Comparison of ENCODE assay signal across 21 mouse cellular contexts in the genomic region with DNA sequence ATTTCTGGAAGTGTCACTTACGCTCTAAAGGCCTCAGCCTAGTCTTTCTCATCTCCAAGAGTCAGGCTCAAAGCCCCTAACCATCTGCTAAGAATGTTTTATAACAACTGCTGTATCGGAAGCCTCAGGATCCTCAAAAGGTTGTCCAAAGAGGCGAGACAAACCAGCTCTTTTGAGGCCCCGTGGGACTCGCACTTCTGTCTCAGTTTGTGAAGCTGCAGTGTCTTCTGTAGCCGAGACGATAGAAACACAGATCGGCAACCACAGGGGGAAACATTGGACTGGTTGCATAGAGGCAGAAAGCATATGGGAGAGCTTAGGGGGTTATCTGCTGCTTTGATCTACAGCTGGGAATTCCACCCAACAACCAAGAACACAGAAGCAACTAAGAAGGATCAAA.
DNase-seq lines count a peak whose midpoint lies in the region; ATAC-seq and TF ChIP-seq lines count a peak whose summit lies in the region.
"Had no signal": no experiment of that assay in that cellular context is flagged by ENCODE, and none has a peak within 500 bp of the region (broad histone marks: within the 10 kb centered on the region; RNA-seq: fewer than 3 reads in every experiment).

No protein-coding gene starts in this region.

- H3K4me2 ChIP-seq in limb, embryonic 14.5 days (replicated peaks; ENCODE audit: low read depth, low read length, severe bottlenecking), result no peak overlapping the region
- no peak overlapping the region for H3K4me2 ChIP-seq in embryonic facial prominence, embryonic 14.5 days (ENCODE audit: low read depth, low read length)
- H3K4me2 ChIP-seq: forebrain, embryonic 15.5 days; heart, embryonic 11.5 days; hindbrain, embryonic 13.5 days; intestine, embryonic 15.5 days had no signal

- no peaks in the 10 kb centered on the region for H3K4me1 ChIP-seq in limb, embryonic 14.5 days (ENCODE audit: control insufficient read depth, insufficient read depth, low read length)
- H3K4me1 ChIP-seq in limb, embryonic 10.5 days, result peaks cover 10% of the 10 kb centered on the region; the same call in 1 of the 2 replicates
- H3K4me1 ChIP-seq in embryonic facial prominence, embryonic 14.5 days (ENCODE audit: control insufficient read depth, insufficient read depth, low read length), result peaks cover 15% of the 10 kb centered on the region
- H3K4me1 ChIP-seq: forebrain, embryonic 15.5 days; hindbrain, embryonic 13.5 days; intestine, embryonic 15.5 days had no signal

- H3K4me3 ChIP-seq in limb, embryonic 14.5 days (replicated peaks; ENCODE audit: low read length), result no peak overlapping the region
- H3K4me3 ChIP-seq in limb, embryonic 10.5 days, result no peak overlapping the region
- H3K4me3 ChIP-seq in embryonic facial prominence, embryonic 14.5 days (ENCODE audit: low read depth, low read length), result no peak overlapping the region
- H3K4me3 ChIP-seq: forebrain, embryonic 15.5 days; heart, adult 2 months; hindbrain, embryonic 13.5 days; intestine, embryonic 15.5 days had no signal

- no peak overlapping the region for H3K27ac ChIP-seq in limb, embryonic 14.5 days (replicated peaks; ENCODE audit: low read depth, low read length)
- no peak overlapping the region for H3K27ac ChIP-seq in limb, embryonic 10.5 days
- H3K27ac ChIP-seq in embryonic facial prominence, embryonic 14.5 days (replicated peaks; ENCODE audit: low read depth, low read length), result peak overlapping the region; percentile 57
- H3K27ac ChIP-seq: forebrain, embryonic 15.5 days; heart, adult 2 months; hindbrain, embryonic 13.5 days; intestine, embryonic 15.5 days had no signal

- no peak overlapping the region for H3K9ac ChIP-seq in limb, embryonic 14.5 days (ENCODE audit: low read depth, low read length, severe bottlenecking)
- no peak overlapping the region for H3K9ac ChIP-seq in embryonic facial prominence, embryonic 14.5 days (ENCODE audit: low read depth, low read length)
- H3K9ac ChIP-seq: forebrain, embryonic 15.5 days; hindbrain, embryonic 13.5 days; intestine, embryonic 15.5 days had no signal

- no peaks in the 10 kb centered on the region for H3K27me3 ChIP-seq in limb, embryonic 14.5 days (ENCODE audit: control insufficient read depth, insufficient read depth, low read length)
- no peaks in the 10 kb centered on the region for H3K27me3 ChIP-seq in limb, embryonic 10.5 days (ENCODE audit: low read depth, poor library complexity, severe bottlenecking)
- H3K27me3 ChIP-seq in embryonic facial prominence, embryonic 14.5 days (replicated peaks; ENCODE audit: control insufficient read depth, insufficient read depth, low read length), result no peaks in the 10 kb centered on the region
- H3K27me3 ChIP-seq: forebrain, embryonic 15.5 days; hindbrain, embryonic 13.5 days; intestine, embryonic 15.5 days had no signal

- H3K9me3 ChIP-seq in limb, embryonic 14.5 days (ENCODE audit: control insufficient read depth, low read length), result no peaks in the 10 kb centered on the region
- H3K9me3 ChIP-seq in limb, embryonic 10.5 days (replicated peaks), result no peaks in the 10 kb centered on the region
- no peaks in the 10 kb centered on the region for H3K9me3 ChIP-seq in embryonic facial prominence, embryonic 14.5 days (ENCODE audit: control insufficient read depth, low read length)
- H3K9me3 ChIP-seq: forebrain, embryonic 15.5 days; hindbrain, embryonic 13.5 days; intestine, embryonic 15.5 days had no signal

- no peaks in the 10 kb centered on the region for H3K36me3 ChIP-seq in limb, embryonic 14.5 days (ENCODE audit: control insufficient read depth, insufficient read depth, low read length)
- no peaks in the 10 kb centered on the region for H3K36me3 ChIP-seq in limb, embryonic 10.5 days
- H3K36me3 ChIP-seq in embryonic facial prominence, embryonic 14.5 days (ENCODE audit: control insufficient read depth, insufficient read depth, low read length), result no peaks in the 10 kb centered on the region
- H3K36me3 ChIP-seq: forebrain, embryonic 15.5 days; hindbrain, embryonic 13.5 days; intestine, embryonic 15.5 days had no signal

- ATAC-seq in limb, embryonic 14.5 days (ENCODE audit: low FRiP score, low read depth), result no peak
- 0 out of 2 replicates have a peak, but pooled peaks have one; percentile 12 for ATAC-seq in embryonic facial prominence, embryonic 14.5 days (ENCODE audit: low read depth)
- ATAC-seq: activated CD4-positive, CD25-positive, alpha-beta regulatory T cell, adult 4 months; forebrain, embryonic 15.5 days; hindbrain, embryonic 16.5 days; intestine, embryonic 15.5 days had no signal

- DNase-seq in embryo, embryonic 9.5 days (ENCODE audit: extremely low spot score), result peak; percentile 4
- no peak for DNase-seq in embryo, embryonic 10 days (ENCODE audit: low spot score)
- peak; percentile 14 for DNase-seq in limb, embryonic 14.5 days (ENCODE audit: low spot score)
- no peak for DNase-seq in limb, embryonic 10.5 days (ENCODE audit: low spot score)
- no peak for DNase-seq in embryonic facial prominence, embryonic 14.5 days (ENCODE audit: low spot score)
- DNase-seq in right cerebral cortex, adult 18-20 months, result no peak
- no peak for DNase-seq in thymus, postnatal 14 days
- DNase-seq: adrenal gland, adult 8-10 months; adrenal gland, postnatal 25 days; cerebellum, adult 11-12 months; cerebellum, adult 8-10 months; cerebellum, postnatal 10 days; cerebellum, postnatal 36 days; gastrocnemius, postnatal 25 days; heart, adult 2 months had no signal

- no peak for TF ChIP-seq POLR2A in limb, embryonic 14.5 days (IDR thresholded peaks at IDR 0.05; ENCODE audit: borderline replicate concordance, extremely low read depth, insufficient read depth, insufficient read length)

- 75% methylated on average over 8 of the region's 8 CpGs for WGBS in limb, embryonic 14.5 days
- 77% methylated on average over 8 of the region's 8 CpGs for WGBS in limb, embryonic 10.5 days
- WGBS in embryonic facial prominence, embryonic 14.5 days, result 66% methylated on average over 8 of the region's 8 CpGs

Comparison
In these comparisons a context has a peak if more than half of its experiments do, and no peak if none do; other contexts are left out.
1. DNase-seq: peak in embryo, embryonic 9.5 days (single experiment) and limb, embryonic 14.5 days (single experiment); none in embryo, embryonic 10 days (single experiment), limb, embryonic 10.5 days (single experiment), embryonic facial prominence, embryonic 14.5 days (single experiment), right cerebral cortex, adult 18-20 months (single experiment) and thymus, postnatal 14 days (single experiment).